Mouse (Mus musculus) T-helper 2 cell (primary cell): ENCODE data around the gene Ifitm10.

Experiments
- in situ Hi-C: fragments of 300-600 bp; cut with MboI, MseI; formaldehyde crosslinking; loops from one replicate; pipeline ENCODE4 v1.15.1; 2025; ENCODE audit warnings: high pct_unique_total_duplicates

Gene Ifitm10

DNA sequence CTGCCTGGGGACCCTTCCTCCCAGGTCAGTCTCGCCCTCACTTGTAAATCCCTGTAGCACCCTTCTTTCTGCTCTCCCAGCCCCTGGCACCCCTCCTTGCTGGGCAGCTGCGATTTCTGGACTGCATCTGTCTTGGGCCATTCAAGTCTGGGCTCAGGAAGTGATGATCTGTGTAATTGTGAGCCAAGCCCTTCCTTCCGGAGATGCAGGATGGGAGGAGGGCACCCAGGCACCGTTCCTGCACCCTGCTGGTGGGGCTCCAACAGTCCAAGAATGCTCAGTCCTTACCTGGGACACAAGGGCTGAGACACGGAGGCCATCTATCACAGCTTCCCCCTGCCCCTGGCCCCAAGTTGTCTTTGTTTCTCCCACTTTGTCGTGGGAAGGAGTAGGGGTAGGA, 3.7 kb downstream of the Ifitm10 start:
- in situ Hi-C loops = no loop called here

DNA sequence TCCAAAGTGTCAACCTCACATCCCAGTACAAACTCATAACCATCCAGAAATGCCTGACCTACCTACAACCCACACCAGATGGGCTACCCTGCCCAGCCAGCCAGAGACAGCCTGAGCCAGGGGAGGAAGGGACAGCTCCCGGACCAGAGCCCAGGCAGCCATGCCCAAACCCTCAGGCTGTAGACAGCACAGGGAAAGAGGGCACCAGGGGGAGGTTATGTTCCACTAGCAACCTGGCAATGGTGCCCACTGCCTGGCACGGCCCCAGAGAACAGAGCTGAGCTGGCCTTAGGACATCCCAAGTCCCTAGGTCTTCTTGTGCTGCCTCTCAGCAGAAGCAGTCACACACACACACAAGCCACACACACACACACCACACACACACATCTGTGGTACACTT, 4.7 kb downstream of the Ifitm10 start:
- in situ Hi-C loops = no loop called here

DNA sequence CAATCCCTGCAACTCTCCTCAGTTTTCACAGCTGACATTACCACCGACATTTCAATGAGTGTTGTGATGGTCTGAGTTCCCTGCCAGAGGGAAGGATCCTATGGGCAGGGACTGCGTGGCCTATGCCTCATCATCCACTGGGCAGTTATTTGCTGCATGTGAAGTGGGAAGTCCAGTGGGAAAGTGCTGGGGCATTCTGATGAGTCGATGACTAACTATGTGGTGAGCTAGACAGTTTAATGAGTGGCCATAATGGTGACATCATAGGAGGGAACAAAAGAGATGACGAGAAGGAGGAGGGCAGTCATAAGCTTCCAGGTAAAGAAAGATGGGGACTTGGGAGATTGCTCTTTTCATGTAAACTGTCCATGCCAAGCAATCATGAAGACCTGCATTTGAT, 10.4 kb downstream of the Ifitm10 start:
- in situ Hi-C loops = no loop called here

DNA sequence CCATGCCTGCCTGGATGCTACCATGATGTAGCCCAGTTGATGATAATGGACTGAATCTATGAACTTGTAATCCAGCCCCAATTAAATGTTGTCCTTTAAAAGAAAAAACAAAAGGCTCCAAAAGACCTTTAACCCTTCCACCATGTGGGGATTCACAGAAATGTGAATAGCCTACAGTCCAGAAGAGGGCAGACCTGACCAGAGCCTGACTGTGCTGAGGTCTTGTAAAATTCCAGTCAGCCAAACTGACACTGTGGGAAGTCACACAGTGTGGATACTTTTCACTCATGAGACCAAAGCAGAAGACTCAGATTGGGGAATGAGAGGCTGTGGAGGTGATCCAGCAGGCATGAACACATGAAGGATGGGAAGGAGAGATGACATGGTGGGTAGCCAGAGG, 12.8 kb downstream of the Ifitm10 start:
- in situ Hi-C loops = no loop called here

DNA sequence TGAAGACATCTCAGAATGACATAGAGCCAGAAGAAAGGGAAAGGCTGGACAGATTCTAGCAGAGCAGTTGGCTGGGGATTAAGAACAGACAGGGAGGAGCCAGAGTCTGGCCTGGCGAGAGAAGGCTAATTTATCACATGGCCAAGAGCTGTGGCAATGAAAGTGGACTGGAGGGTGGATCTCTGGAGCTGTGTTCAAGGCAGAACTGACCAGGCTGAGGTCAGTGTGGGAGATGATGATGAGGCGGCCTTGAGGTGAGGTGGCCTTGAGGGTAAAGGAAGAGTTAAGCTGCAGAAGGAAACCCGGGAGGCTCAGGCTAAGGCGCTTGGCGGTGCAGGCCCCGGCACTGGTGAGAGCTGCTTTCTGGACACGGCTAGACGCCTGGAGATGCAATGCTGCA, 14.4 kb downstream of the Ifitm10 start:
- in situ Hi-C loops = no loop called here

DNA sequence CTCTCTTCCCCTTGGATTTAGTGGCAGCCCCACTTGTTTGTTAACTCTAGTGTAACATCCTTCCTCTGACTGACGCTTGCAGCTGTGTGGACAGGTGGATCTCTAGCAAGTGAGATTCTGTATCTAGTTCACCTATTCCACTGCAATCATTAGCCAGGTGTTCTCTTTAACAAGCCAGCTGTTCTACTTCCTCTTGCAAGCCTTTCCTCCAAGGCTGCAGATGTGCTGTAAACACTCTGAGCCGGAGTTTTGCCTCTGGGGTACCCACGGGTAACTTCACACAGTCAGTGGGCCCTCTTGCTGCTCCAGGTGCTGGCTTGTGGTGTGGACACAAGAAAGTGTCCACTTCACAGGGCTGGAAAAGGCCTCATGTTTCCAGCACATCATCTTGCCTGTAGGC, 16.0 kb downstream of the Ifitm10 start:
- in situ Hi-C loops = no loop called here

DNA sequence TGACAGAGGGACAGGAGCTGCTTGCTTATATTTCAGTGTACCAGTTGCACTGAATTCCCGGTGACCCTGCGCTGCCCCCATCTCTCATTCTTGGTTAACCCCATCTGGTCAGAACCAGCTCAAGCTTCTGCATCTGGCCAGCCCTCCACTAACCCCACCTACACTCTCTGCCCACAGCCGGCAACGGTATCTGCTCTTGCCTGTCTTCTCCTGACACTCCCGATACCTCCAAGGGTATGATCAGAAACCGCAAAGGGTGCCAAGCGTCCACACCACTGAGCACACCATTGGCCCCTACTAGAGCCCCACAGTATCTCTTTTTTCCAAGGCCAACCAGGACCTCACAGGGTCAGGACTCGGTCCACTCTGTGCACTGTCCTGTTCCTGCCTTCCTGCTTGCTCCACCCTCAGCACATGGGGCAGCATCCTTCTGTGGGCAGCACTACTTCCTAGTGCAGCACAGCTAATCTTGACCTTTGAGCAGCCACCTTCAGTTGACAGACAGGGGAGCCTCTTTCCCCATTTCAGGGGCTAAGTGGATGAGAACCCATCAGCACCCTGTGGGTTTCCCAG, 18.8 kb downstream of the Ifitm10 start:
- in situ Hi-C loops = no loop called here

DNA sequence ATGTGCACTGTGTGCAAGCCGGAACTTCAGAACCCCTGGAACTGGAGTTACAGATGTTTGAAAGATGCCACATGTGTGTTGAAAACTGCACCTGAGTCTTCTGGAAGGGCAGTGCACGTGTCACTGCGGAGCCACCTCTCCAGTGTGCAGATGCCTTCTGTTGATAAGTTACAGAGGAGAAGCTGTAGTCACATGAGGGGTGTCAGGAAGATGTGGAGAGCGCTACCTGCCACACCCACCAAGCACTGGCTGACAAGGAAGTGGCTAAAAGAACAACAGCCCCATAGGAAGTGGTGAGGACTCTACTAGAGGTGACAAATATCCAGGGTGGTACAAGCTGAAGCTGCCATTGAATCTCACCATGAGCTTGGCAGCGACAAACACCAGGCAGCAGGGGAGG, 19.7 kb downstream of the Ifitm10 start:
- in situ Hi-C loops = no loop called here

DNA sequence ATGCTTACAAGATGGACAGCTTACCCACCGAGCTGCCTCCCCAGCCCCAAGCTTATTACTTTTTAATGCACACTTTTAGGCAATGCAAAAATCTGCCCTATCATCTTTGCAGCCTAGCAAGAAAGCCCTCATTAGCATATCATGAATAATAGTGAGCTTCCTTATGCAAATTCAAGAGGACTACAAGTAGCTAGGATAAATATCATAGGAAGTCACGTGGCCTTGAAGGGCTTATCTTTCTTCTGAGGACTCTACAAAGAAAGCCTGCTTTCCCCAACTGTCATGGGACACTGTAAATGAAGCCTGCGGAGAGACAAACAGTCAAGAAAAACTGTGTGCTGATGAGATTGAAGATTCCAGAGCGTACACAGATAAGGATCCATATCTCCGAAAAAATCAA, 22.0 kb downstream of the Ifitm10 start:
- in situ Hi-C loops = no loop called here

DNA sequence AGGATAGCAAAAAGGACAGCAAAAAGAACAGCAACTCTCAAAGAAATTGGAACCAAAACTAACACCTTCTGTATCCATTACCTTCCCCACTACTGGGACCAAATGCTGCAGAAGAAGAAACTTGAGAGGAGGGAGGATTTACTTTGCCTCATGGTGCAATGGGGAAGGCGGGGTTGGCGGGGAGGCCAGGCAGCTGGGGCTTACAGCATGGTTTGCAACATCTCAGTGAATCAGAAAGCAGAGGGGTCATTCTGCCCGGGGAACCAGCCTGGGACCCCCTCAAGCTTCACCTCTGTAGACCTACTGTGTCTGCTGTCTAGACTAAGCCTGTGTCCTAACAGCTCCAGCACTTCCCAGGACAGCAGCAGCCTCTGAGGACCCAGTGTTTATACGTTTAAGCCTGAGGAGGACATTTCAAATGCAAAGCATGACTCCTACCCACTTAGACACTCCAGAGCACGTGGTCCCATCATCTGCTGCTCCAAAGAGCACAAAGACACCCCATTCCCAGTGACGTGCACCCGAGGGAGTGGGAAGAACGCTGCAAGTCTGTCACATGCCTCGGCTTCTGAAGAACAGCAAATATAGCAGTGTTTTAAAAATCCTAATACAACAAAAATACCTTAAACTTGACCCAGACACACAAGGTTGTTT, 24.1 kb downstream of the Ifitm10 start:
- in situ Hi-C loops = no loop called here

DNA sequence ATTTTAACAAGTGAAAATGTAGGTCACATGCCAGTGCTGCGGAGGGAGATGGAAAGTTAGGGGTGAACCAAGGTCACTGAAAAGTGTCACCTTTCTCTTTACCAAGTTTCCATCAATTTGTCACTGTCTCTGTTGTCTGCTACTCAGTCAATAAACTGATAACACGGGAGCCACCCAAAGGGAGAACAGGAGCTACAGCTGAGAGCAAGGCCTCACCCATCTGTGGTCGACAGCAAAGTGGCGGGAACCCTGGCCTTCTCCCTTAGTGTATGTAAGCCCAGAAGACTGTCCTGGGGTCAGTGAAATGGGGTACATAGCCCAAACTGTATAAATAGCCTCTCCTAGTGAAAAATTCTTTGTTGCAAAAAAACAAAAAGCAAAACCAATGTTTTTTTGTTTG, 26.0 kb downstream of the Ifitm10 start:
- in situ Hi-C loops = no loop called here

DNA sequence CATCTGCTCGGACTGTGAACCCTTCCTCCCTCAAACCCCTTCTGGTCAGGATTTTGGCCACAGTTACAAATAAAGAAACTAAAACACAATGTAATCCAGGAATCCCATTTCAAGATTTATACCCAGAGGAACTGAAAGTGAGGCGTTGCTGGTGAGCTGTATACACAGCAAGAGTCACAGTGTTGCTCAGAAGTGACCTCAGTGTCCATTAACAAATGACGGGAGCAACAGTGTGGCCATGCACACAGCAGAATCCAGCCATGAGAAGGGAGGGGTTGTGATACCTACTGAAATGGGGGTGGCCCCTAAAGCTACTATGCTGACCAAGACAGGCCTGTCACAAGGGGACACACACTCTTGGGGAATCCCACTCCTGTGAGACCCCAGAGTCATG, 31.3 kb downstream of the Ifitm10 start:
- in situ Hi-C loops = no loop called here

DNA sequence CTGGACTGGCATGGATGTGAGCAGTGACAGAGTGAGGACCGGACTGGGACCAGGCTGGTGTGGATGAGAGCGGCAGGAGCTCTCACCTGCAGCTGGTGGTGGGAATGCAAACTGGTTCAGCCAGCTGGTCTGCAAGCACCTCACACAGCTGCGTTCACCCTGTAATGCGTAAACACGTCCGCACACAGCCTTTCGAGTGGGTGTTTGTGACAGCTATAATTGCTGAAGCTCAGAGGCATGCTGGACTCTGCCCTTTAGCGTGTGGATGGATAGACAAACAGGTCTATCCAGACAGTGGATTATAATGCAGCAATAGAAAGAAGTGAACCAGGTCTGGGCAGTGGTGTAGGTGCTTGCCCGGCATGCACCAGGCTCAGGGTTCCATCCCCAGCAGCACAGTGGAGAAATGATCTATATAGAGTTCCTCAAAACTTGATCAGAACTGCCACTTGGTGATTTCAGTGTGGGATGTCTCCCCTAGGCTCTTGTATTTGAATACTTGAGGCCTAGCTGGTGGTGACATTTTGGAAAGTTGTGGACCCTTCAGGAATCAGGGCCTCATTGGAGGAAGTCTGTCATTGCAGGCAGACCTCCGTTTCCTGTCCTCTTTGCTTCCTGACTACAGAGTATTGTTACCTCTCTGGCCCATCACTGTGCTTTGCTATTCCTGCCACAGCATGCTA, 31.8 kb downstream of the Ifitm10 start:
- in situ Hi-C loops = no loop called here

DNA sequence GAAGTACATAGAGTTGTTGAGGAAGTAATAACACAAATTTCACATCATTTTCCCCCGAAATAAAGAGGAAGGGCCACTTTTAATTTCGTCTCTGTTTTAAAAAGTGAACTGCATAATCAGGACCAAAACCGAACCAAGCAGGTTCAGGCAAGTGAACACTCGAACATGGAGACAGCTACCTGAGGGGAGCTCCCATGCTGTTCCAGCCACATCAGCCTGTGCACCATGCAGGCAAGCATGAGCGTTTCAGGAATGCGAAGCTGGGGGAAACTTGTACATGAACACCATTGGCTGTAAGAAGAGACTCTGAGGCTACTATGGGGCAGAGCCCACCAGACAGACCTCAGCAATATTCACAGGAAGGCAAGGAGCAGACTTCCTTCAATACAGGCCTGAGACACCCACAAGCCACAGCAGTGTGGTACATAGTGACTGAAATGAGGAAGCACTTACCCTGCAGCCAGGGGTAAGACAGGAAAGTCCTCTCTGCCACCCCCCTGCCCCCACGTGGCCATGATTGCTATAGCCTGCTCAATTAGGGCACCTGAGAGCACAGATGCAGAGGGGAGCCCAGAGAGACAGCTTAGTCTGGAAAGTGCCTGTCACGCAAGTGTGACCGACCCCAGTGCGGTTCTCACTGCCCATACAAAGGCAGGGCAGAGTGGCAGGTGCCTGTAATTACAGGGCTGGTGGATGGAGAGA, 33.1 kb downstream of the Ifitm10 start:
- in situ Hi-C loops = no loop called here

DNA sequence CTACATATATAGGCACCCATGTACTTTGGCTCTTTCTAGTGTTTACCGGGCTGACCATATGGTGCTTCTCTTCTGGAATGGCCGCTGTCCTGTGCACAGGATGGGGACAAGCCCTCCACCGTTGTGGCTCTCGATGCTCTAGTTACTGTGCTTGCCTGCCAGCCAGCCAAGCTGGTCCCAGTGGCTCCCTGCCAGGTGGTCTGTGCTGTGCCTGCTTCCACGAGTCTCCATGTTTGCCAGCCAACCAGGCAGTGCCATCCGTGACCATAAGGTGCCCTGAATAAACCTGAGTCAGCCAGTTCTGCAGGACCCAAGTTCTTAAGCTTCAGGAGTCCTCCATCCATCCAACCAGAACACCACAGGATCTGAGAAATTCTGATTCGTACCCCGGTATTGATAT, 38.4 kb downstream of the Ifitm10 start:
- in situ Hi-C loops = loop anchor here (5.0 to 10.0 kb wide), 2 partner anchors 102 to 250 kb away; no protein-coding TSS in a partner anchor

DNA sequence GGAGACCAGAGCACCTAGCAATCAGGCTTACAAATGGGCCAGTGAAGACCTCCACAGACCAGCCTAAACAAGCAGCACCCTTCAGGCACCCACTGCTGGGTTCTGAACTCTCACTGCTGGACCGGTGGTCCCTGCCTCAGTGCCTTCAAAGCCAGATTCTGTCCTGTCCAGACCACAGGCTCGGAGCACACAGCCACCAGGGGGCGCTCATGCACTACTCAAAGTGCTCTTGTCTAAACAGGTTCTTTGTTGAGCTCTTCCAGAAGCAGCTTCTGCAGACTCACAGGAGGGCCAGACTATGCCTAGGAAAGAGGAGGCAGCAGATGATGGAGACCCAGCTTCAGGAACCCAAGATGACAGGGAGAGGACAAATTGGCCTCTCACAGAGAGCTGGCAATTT, 39.3 kb downstream of the Ifitm10 start:
- in situ Hi-C loops = loop anchor here (5.0 to 10.0 kb wide), 2 partner anchors 251 to 343 kb away; no protein-coding TSS in a partner anchor

DNA sequence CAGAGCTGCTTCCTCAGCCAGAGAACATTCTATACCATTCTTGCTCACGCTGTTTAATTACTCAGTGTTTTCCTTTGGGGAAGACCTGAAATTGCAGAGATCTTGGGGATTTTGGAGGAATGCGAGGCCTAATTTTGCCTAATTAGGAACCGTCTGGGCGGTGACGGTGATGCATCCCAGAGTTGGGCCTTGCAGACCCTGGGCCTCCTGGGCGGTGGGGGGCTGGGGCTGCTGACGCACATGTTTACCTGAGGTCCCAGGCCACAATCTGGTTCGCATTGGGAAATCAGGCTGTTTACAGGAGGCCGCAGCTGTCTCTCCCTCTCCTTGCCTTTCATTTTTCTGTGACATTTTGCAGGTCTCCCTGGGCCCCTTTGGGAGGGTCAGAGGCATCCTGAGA, 40.8 kb downstream of the Ifitm10 start:
- in situ Hi-C loops = loop anchor here (5.0 to 10.0 kb wide), 2 partner anchors 252 to 345 kb away; no protein-coding TSS in a partner anchor

DNA sequence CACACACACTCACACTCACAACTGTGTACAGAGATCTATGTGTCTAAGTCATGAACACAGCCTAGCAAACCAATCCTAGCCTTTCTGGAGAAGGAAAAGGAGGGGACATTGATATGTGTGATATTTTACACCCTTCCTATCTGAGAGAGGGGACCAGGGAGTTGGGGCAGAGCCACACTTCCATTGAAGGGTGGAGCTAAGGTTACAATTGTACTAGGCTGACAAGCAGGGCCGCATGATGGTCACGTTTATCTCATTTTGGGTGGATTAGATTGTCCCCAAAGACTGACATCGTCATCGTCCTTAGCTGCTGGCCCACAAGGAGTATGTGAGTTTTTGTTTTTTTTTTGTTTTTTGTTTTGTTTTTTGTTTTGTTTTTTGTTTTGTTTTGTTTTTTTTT, 42.3 kb downstream of the Ifitm10 start:
- in situ Hi-C loops = loop anchor here (5.0 to 10.0 kb wide), 2 partner anchors 254 to 346 kb away; no protein-coding TSS in a partner anchor

DNA sequence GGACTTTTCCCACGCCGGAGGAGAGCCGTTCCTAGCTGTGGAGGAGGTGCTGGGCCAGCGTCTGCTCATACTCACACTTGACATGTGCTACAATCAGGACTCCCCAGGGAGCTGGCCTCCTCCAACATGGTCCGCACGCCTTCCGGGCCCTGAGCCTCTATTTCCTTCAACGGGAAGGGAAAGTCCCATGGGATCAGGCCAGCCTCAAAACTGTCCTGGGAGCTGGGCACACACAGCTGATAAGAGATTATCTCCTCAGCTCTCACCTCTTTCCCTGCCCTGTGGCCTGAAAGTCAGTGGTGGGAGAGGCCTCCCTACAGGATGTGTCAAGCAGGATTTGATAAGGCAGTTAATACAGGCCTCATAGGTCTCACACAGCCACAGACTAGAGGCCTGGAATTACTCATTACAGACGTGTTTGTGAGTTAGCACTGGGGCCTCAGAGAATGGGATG, 43.3 kb downstream of the Ifitm10 start:
- in situ Hi-C loops = loop anchor here (5.0 to 10.0 kb wide), 2 partner anchors 255 to 347 kb away; no protein-coding TSS in a partner anchor

DNA sequence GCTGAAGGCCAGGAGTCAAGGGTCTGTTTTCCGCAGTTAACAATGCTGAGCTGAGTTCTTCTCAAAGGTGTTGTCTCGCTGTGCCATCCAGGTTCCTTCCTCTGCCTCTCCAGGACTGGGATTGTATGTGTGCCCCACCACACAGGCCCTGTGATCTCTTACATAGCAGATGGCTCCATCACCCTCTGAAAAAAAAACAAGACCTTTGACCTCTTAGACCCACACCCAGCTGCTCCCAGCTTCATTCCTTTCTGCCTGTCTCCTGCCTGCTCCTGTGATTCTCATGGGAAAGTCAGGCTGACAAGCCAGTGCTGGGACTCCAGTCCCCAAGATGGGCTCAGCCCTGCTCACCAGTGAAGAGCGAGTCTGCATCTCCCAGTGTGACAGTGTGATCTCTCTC, 45.0 kb downstream of the Ifitm10 start:
- in situ Hi-C loops = no loop called here

DNA sequence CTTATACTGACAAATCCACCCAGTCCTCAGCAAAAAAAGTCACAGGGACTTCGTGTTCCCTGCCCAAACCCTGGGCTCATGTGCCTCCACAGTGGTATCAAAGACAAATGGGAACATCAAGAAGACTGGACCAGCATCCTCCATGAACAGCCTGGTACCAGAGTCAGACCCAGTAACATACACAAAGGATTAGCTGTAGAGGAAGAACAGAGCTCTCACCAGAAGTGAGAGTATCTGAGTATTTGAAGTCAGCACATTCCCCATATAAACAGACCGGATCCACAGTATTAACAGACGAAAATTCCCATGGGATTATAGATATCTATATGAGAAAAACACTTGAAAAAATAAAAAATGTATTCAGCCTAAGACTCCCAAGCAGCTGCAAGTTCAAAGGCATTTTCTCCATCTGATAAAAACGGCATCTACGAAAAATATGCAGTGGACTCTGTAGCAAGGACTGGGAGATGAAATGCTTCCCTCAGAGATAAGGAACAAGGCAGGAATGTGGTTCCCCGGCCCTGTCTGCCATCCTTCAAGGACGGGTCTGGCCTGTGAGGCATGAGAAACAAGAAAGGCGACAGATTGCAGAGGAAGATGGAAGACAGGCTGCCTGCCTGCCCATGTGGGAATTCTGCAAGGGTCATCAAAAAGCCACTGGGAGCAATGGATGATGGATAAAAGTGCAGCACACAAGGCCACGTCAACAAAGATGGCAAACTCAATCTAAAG, 46.7 kb downstream of the Ifitm10 start:
- in situ Hi-C loops = no loop called here
